8 mouse cellular contexts compared by ENCODE assay signal in the genomic region with DNA sequence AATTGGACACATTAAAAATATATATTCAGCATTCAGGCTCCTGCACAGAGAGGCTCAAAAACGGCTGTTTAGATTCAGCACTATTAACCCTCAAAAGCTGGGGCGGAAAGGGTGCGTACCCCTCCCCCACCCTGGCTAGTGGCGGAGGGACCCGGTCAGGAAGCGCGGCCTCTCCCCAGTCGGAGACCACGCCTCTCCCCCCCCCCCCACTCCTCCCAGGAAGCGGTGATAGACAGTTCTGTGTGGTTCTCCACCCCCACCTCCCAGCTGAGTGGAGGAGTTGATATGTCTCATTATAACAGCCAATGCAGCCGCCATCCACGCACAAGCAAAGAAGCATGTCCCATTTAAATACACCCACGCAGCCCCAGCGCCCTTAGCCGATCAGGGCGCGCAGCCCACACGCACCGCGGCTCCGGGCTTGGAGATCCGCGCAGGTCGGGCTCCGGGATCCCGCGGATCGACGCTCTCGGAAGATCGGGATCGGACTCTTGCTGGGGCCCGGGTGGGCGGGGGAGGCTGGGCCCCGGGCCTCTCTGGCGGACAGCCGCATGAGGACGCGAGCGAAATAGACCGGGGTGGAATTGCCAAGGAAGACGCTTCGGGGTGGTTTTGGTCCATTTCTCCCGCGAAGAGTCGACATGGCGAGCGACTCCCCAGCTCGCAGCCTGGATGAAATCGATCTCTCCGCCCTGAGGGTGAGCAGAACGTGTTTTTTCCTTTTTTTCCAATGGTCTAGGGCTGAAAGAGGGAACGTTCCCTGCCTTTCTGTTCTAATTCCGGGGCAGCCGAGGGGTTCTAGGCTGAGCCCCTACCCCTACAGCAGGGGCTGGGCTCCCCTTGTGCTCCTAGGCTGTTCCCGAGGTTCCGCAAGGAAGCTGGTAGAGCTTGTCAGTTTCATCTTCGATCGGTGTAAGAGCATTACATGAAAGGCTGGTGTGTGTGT. TPM values are rescaled to one million over a fixed set of nuclear protein-coding genes. Genes with fewer than 3 reads are reported as not detected.
DNase-seq lines count a peak whose midpoint lies in the region; ATAC-seq and TF ChIP-seq lines count a peak whose summit lies in the region.

TSS of gene Tnik (plus strand) at position 213 of the 946 bp plus-strand sequence.

- H3K4me2 ChIP-seq in lung, postnatal 0 days (replicated peaks; ENCODE audit: low read depth, low read length): peak within 1 kb of the TSS; percentile 83

- ATAC-seq in frontal cortex, adult (ENCODE audit: low TSS enrichment): peak; percentile 79
- ATAC-seq in hematopoietic stem cell, adult 5-6 weeks (replicated peaks in 1 of 2; ENCODE audit: insufficient read depth in 1 of 2, low FRiP score in 2 of 2, low TSS enrichment in 1 of 2, low read depth in 1 of 2, poor library complexity in 2 of 2, severe bottlenecking in 2 of 2): peak; percentile 55 to 74
- ATAC-seq in lung, postnatal 0 days: peak; percentile 93

- no peaks in the 10 kb centered on the region for H3K27me3 ChIP-seq in lung, postnatal 0 days (replicated peaks; ENCODE audit: insufficient read depth, low read length)

- no peaks in the 10 kb centered on the region for H3K36me3 ChIP-seq in lung, postnatal 0 days (ENCODE audit: insufficient read depth, low read length)

- peak within 1 kb of the TSS; percentile 57 for H3K9ac ChIP-seq in lung, postnatal 0 days (replicated peaks; ENCODE audit: low read depth)

- H3K9me3 ChIP-seq in lung, postnatal 0 days (ENCODE audit: low read length): no peaks in the 10 kb centered on the region

- peak within 1 kb of the TSS; percentile 45 for H3K27ac ChIP-seq in lung, postnatal 0 days (ENCODE audit: low read length)

- peak within 1 kb of the TSS; percentile 69 for H3K4me3 ChIP-seq in lung, postnatal 0 days (ENCODE audit: low read depth, low read length)

- 0% methylated on average over 59 of the region's 59 CpGs for WGBS in lung, postnatal 0 days

- TF ChIP-seq CTCF in lung, postnatal 0 days (IDR thresholded peaks at IDR 0.05): no peak

- no peak for TF ChIP-seq EP300 in lung, postnatal 0 days (IDR thresholded peaks at IDR 0.05)

- DNase-seq in MEL-GATA-1-ER (ENCODE audit: extremely low read depth, low read depth): peak; percentile 76
- DNase-seq in cerebellum, adult 18-20 months: peak; percentile 81 to 85
- DNase-seq in layer of hippocampus, postnatal 10 days (ENCODE audit: low spot score in 2 of 2): peak; percentile 80 to 86
- DNase-seq in lung, postnatal 0 days (ENCODE audit: low spot score): peak; percentile 83
- DNase-seq in ovary, postnatal 14 days (ENCODE audit: low spot score): peak; percentile 50
- peak; percentile 88 for DNase-seq in thymus, postnatal 14 days

- H3K4me1 ChIP-seq in lung, postnatal 0 days (ENCODE audit: insufficient read depth, low read depth, low read length): no peaks in the 10 kb centered on the region

RNA-seq across cellular contexts. Expression of gene Tnik, which starts in this region (rescaled TPM):
- 25.2 and 33.2 TPM in 2 replicates for total RNA-seq in hematopoietic stem cell, adult 5-6 weeks (2017)
- total RNA-seq in layer of hippocampus, postnatal 10 days (2021): 100 to 1,000 TPM; 209 to 232 TPM
- 6.1 and 7.3 TPM in 2 replicates for polyA plus RNA-seq in lung, postnatal 0 days (2015; fragmentation: Nextera tagmentation; extraction: Ambion mirVana)

Comparison
In these comparisons a context has a peak if more than half of its experiments do, and no peak if none do; other contexts are left out.
1. Peak in every context shown above with its lines: DNase-seq, ATAC-seq, H3K4me3 ChIP-seq and H3K27ac ChIP-seq.